Mouse (Mus musculus): ENCODE results near the gene Gm2012. TPM values are rescaled to one million over a fixed set of nuclear protein-coding genes. Genes with fewer than 3 reads are reported as not detected.

The Gm2012 gene
- not detected in 2 replicates for polyA plus RNA-seq (2015; fragmentation: Nextera tagmentation; extraction: Ambion mirVana)

GRCm38 (mm10) chrX:26231255-26231654 lies at the start of gene Gm2012:
Gm2012 (minus strand) TSS chrX:26231355.

Small RNA genes lying within 50 kb of the gene (microRNA-seq; reads per million reads assigned to microRNA genes)
- not detected for gene Gm26302

Other genes starting within 250 kb of the Gm2012 start
- not detected in 2 replicates for gene Gm5168, start 180.3 kb downstream of the Gm2012 start, polyA plus RNA-seq (2015; fragmentation: Nextera tagmentation; extraction: Ambion mirVana)
- not detected in 2 replicates for gene Gm2030, start 78.7 kb upstream of the Gm2012 start, polyA plus RNA-seq (2015; fragmentation: Nextera tagmentation; extraction: Ambion mirVana)